Mouse (Mus musculus) right cerebral cortex, postnatal 14 days (tissue): ENCODE measurements around the gene Med15.
"Not testable (repeated sequence)": the region's sequence is repeated elsewhere in the genome, so short reads cannot be mapped to it uniquely, and the experiment has no call there.

Experiments
- DNase-seq: peaks from one replicate; pipeline ENCODE4 v3.0.0; 2022

Gene Med15

DNA sequence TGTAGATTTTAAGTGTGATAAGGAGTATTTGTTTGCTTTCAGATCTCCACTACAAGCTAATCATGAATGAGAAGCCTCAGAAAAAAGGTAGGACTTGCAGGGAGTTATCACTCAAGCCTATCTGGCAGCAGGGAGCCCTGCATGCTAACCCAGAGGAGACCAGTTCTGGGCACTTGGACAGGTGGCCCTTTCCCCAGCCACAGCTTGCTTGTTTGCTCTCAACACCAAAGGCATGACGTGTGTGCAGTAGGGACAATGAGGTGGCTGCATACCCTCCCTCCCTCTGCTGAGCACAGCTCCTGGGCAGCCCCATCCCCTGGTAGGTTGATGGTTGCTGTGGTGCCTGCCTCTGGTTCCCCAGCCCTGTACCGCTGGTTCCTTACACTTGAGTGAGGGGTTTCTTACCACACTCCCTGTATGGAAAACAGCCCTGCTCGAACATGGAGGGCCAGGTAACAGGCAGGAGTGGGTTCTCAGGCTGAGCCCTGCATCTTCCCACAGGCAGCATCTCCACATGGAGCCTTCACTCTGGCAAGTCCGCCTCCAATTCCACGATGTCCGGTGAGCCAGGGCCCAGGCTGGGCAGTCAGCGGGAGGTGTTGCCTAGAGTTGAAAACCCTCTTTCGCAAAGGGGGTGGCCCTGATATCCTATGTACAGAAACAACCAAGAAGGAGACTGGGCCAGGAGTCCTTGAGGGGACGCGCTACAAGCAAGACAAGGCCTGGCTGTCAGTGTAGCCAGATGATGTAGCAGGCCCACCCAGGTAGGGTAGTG, 84.9 kb downstream of the Med15 start:
- no peak for DNase-seq

DNA sequence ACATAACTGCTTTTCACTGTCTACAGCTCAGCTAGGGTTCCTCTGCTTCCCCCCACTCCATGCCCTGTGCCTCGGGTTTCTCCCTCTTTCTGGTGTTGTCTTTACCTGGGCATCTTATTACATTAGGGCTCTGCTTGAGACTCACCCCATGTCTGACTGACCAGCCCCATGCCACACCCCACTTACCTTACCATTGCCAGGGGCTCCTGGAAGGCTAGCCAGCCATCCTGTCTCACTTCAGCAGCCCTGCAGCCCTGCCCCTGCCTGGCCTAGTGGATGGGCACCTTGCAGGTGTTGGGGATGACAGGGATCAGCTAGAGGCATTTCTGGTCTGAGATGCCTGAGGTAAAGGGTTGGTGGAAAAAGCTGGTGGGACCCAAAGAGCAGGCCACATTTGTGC, 85.5 kb downstream of the Med15 start:
- no peak for DNase-seq

DNA sequence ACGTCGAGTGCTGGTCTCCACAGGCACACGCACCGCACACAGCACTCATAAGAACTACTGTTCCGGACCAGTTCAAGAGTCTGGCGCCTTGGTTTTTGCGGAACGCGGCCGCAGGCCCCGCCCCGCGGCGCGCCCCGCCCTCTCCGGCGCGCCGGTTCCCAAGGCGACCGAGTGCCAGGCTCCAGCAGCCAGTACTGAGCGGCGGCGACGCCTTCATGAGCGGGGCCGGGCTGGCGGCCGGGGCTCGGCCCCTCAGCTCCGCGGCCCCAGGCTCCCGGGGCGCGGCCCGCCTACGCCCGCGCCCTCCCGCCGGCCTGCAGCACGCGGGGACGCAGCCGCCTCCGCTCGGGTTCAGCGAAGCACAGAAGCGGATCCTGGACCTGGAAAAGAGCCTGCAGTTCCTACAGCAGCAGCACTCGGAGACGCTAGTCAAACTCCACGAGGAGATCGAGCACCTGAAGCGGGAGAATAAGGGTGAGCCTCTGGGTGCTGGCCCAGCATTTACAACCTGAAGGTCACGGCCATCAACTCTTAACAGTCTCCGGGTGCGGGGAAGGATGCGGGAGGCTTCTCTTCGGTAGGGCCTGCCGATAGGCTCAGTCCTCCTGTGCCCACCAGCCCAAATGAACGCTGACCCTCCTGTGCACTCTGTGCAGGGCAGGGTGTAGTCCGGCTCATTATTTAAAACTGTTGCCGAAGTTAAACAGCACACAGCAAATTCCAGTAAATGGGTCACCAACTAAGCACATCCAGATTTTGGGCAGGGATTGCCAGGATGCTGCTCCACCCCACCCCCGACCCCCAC, 86.2 kb downstream of the Med15 start, which contains the start of gene Ccdc74a:
Ccdc74a (plus strand) TSS at position 161 of the 805 bp plus-strand sequence.
- DNase-seq, result peak; percentile 71

DNA sequence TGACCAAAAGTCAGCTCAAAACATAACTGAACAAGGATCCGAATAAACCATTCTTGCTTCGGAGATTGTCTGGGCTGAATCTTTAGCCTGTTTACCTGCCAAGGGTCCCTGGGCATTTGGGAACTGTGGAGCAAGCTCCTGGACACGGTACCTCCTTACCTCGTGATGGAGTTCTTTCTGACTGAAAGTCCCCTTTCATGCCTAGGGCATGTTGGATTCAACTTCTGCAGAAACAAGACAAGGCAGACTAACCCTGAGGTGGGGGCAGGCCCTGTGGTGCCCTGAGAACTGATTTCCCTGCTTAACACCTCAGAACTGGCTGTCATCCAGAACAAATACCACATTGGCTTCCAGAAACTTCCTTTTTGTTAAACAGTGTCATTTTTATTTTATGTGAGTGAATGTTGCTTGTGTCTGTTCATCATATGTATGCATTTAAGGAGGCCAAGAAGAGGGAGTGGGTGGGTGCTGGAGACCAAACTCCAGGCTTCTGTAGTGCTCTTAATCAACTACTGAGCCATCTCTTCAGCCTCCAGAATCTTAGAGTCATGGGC, 89.2 kb downstream of the Med15 start:
- DNase-seq, result no peak

DNA sequence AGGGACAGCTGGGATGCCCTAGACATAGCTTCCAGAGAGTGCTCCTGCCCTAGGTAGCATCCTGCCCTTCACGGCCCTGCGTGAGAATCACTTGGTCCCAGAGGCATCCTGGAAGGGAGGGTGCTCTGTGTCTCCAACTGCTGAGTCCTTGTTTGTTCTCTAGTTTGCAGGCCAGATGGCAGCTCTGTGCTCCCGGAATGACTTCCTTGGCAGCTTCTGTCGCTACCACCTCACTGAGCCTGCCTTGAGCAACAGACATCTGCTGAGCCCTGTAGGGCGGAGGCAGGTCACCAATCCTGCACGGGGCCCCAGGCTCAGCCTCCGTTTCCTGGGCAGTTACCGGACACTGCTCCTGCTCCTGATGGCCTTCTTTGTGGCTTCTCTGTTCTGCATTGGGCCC, 90.4 kb downstream of the Med15 start:
- no peak for DNase-seq

DNA sequence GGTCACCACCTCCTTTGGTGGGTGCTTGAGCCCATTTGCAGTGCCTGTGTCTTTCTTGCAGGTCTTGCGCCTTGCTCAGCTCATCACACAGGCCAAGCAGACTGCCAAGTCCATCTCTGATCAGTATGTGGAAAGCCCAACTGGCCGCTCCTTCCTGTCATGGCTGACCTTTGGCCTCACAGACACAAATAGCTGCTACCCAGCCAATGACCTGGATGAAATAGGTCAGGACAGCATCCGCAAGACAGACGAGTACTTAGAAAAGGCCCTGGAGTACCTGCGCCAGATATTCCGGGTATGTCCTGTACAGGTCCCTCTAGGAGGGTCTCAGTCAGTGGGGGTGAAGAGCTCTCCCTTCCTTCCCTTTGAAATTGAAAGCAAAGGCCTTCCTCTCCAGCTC, 91.4 kb downstream of the Med15 start:
- no peak for DNase-seq

DNA sequence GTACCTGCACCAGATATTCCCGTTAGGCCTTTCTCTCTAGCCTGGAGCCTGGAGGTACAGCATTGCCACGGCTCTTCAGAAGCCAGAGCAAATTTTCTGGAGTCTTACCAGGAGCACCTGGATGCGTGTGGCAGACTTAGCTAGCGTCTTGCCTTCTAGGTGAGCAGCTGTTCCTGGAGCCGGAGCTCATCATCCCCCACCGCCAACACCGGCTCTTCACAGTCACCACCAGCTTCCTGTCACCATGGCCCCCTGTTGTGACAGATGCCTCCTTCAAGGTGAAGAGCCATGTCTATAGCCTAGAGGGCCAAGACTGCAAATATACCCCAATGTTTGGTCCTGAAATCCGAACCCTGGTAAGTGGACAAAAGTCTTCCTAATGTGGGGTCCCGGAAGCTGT, 92.0 kb downstream of the Med15 start:
- no peak for DNase-seq

DNA sequence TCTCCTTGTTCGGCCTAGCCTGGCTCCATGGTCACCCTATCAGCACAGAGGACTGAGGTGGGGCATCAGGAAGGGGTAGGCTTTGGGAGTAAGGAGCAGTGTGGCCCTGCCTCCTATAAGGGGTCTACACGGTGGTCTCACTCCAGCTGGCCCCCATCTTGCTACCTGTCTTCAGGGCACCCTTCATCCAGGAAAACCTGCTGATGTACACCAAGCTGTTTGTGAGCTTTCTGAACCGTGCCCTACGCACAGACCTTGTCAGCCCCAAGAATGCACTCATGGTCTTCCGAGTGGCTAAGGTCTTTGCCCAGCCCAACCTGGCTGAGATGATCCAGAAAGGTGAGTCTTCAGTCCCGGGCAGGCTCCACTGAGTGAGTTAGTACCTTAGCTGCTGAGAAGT, 92.7 kb downstream of the Med15 start:
- no peak for DNase-seq

DNA sequence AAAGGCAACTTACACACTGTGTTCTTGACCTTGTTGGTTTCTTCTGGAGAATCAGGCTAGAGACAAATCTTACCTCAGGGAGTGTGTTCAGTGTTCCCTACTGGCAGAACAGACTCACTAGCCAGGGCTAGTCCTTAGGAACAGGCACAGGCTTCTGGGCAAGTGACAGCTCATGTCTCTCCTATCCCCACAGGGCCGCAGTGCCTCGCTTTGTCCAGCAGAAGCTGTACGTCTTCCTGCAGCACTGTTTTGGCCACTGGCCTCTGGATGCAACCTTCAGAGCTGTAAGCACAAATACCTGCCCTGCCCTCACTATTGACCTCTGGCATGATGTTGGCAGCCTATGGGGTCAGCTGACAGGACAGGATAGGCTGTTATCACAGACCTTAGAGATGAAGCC, 93.6 kb downstream of the Med15 start:
- no peak for DNase-seq

DNA sequence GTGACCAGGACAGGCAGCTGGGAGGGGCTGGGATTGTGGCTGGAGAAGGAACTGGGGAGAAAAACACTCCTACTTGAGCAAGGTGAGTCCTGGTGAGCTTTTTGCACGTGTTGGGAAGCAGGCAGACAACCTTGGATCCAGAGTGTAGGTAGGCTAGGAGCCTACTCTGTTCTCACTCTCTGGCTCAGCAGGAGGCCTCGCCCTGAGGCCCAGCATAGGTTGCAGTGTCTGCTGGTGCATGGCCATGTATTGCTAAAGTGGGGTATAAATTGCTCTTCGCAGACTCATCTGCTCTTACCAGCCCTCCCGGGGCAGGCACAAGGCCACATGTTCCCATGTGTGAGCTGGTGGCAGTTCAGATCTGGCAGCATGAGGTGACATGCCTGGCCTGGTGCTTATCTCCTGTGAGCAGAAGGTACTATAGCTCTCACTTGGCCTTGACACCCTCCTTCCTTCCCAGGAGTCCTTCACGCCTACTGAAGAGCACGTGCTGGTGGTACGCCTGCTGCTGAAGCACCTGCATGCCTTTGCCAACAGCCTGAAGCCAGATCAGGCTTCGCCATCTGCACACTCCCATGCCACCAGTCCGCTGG, 94.6 kb downstream of the Med15 start:
- DNase-seq, result no peak

DNA sequence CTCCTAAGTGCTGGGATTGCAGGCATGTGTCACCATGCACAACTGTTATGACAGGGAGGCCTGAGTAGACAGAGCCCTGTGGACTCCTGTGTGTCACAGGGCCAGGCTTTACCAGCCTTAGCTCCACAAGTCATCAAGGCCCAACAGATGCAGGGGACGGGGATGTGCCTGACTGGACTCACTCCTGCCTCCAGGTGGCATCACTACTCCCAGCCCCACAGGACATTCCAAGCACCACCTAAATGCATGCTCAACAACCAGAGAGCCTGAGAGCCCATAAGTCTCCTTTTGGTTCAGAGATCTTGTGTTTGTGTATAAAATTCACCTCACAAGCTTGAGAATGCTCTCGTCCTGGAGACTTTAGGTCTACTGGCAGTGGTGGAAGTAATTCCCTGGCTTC, 95.1 kb downstream of the Med15 start:
- DNase-seq, result no peak

DNA sequence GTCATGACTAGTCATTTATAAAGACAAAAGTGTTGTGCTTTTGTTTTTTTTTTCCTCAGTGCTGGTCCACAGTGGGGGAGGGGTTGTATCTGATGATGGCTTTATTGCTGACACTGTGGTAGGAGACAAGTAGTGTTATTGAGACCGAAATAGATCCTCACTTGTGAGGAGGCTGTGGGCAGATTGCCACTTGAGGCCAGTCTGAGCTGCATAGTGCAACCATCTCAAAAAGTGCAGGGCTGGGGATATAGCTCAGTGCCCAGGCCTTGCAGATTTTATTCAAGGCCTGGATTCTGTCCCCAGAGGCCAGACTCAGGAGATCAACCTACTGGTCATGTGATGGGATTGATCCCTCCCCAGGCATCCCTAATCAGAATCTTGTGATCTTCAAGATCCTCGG, 95.8 kb downstream of the Med15 start:
- no peak for DNase-seq

DNA sequence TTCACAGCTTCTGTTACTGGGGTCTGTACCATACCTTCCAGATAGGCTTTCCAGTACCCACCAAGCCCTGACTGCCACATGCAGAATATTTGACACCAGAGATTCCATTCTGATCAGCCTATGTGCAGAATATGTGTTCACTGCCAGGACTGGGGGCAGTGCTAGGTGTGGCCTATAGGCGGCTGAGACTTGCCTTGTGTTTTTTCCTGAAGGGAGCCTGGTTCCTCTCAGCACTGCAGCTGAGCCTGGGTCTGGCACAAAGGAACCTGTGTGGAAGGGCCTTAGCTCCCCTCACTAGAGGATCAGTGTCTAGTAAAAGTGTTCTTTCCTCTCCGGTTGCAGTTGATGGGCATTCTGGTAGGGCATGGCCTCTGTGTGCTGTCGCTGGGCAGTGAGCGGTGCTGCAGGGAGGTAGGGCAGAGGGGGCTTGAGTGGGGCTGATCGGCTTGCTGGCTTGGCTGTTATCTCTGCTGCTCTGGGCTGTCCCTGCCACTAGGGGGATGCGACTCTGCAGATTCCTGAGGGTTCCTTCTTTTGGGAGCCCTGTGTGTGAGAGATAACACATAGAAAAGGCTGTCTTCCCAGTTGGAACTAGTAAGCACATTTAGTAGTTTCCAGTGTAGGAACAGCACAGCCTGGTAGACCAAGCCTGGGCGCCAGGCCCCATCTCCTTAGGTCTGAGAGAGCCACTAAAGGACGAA, 99.1 kb downstream of the Med15 start:
- peak; percentile 34 for DNase-seq

DNA sequence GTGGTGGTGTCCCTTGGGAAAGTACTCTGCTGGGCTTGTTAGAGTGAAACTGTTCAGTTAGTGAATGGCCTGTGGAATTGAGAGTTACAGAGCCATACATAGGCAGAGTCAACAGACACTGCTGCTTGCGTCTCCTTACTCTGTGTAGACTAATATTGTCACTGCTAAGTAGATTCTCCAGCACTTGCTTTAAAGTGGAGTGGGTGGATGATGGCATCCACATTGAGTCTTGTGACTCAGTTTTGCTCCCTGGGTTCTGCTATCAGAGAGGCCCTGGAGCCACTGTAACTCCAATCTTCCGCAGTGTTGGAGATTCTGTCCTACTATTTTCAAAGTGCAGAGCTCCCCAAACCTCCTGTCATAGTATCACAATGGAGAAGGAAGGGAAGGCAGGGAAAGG, 100.1 kb downstream of the Med15 start:
- DNase-seq, result no peak

DNA sequence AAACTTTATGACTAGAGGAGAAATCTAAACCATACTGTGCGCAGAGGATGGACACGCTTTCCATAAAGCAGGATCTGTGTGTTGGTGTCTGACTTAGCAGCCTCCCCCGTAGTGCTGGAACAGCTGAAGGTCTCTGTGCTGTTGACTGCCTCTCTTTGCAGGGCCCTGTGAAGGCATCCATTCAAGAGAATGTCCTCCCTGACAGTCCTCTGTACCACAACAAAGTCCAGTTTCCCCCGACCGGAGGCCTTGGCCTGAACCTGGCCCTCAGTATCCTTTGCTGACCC, 106.5 kb downstream of the Med15 start:
- no peak for DNase-seq

DNA sequence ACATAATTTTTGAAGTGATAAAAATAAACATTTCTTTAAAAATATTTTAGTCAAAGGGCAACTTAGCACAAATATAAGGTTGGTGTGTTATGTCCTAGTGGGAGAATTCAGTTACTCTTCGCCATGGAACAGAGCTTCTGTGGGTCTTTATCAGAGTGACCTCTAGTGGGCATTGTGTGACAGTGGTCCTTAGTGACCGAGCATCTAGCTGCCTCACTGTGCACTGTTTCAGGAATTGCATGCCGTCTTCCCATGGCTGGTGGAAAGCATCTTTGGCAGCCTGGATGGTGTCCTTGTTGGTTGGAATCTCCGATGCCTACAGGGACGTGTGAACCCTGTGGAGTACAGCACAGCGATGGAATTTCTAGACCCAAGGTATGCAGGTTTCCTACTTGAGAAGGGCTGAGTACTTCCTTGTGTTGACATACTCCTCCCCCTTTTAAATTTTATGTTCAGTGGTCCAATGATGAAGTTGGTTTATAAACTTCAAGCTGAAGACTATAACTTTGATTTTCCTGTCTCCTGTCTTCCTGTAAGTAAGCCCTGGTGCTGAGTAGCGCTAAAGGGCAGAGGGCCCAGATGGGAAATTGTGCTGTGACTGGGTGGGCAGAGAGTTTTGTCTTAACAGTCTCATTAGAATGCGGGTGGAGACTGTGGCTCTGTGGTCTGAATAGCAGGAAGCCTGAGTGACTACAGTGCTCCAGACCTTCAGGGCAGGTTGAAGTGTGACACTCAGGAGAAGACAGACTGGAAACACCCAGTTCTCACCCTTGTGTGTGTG, 107.0 kb downstream of the Med15 start:
- no peak for DNase-seq

DNA sequence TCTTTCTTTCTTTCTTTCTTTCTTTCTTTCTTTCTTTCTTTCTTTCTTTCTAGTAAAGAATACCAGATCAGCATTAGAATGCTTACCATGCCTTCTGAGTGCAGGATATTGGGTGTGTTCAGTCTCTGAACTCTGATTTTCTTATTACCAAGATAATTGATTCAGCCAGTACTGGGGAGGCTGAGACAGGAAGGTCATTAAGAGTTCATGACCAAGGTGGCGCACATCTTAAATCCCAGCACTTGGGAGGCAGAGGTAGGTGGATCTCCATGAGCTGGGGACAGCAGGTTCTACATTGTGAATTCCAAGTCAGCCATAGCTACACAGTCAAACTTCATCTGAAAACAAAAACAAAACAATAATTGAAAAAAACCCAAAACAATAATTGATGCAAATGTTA, 110.8 kb downstream of the Med15 start:
- no peak for DNase-seq

DNA sequence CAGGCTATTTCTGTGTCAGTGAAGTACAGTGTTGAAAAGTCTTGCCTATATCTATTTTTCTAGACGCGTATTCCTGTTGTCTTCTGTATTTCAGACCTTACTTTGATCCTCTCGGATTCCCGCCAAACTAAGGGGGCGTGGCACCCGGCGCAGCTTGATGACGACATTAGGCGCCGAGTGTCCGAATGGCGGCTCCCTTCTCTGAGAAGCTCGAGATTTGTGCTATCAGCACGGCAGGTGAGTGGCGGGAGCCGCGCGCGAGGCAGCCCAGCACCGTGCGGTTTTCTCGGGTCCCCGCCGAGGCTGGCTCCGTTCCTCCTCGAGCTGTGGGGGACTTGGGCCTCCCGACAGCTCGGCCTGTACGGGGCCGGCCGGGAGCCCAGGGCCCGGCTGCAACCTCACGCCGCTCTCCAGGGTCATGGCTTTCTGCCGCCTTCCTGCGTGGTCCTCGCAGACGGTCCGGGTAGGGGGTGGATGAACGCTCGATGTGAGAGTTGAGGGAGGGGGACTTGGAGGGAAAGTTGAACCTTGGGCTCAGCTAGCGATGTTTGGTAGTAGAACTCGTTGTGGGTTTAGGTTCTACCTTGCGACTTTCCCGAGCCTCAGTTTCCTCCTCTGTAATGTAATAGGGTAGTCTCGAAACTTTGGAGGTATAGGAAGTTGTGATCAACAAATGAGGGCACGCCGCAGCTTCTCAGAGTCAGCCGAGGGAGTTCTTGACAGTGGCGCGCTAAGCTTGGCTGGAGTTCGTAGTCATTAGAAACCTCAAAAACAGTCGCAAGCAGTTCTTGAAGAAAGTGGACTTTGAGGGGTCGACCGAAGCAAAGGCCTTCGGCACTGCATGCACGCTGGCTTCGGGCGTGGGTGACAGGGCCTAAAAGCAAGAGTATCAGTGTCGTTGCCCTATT, 113.2 kb downstream of the Med15 start, which contains the start of gene Smpd4:
Smpd4 (plus strand) TSS at position 157 of the 908 bp plus-strand sequence.
- DNase-seq, result peak; percentile 91

DNA sequence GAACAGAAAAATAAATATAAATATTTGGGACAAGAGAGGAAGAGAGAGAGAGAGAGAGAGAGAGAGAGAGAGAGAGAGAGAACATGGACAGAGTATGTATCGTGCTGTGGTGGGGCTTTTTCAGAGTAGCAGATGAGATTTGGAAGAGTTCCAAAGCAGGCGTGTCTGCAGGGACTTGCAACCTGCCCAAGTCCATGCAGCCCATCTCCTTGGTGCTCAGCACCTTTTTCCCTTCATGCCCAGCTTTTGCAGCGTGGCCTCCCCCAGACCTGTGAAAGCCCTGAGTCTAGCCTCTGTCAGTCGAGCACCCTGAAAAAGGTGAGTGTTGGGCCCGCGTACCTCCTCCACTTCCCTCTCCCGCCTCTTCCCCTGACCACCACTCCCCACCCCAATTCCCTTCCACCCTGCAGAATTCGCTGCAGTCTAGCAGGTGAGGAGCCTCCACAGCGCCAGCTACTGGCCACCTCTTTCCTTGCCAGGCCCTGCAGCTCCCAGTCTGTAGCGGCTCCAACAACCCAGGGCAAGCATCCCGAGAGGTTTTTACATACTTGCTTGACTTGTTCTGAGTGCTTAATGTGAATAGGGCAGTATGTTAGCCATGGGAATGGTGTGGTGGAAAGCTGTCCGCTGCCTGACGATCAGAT, 114.6 kb downstream of the Med15 start:
- peak; percentile 56 for DNase-seq

DNA sequence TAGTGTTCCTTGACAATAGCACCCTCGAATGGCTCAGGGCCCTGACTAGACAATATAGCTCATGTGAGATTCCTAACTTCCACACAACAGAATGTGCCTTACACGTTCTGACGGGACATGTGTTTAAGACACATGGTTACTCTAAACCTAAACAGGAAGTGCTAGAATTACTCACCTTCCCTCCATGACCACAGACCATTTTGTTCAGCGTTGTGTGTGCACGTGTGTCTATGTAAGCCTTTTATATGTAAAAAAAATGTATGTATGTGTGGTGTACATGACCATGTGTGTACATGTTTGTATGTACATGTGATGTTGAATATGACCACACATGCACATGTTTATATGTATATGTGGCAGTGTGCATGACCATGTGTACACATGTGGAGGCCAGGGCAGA, 116.5 kb downstream of the Med15 start:
- DNase-seq, result no peak

DNA sequence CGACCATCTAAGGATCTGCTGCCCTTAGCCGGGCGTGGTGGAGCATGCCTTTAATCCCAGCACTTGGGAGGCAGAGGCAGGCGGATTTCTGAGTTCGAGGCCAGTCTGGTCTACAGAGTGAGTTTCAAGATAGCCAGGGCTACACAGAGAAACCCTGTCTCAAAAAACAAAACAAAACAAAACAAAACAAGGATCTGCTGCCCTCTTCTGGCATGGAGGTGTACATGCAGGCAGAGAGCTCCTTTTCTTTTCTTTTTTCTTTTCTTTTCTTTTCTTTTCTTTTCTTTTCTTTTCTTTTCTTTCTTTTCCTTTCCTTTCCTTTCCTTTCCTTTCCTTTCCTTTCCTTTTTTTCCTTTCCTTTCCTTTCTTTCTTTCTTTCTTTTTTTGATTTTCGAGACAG, 118.0 kb downstream of the Med15 start:
- not testable (repeated sequence) for DNase-seq
